Mouse (Mus musculus) urinary bladder, postnatal 0 days (tissue): ENCODE data around the gene Sp8. TPM values are rescaled to one million over a fixed set of nuclear protein-coding genes. Genes with fewer than 3 reads are reported as not detected.

Experiments
- polyA plus RNA-seq: library from polyadenylated mRNA; unstranded; fragments of >200 nt; fragmentation: Nextera tagmentation; extraction: Ambion mirVana; gene quantifications from 2 replicates; pipeline ENCODE4 v1.2.1, GENCODE M21; 2015

The Sp8 gene
- 0.04 TPM in 1 of 2 replicates, not detected in the other for polyA plus RNA-seq

DNA sequence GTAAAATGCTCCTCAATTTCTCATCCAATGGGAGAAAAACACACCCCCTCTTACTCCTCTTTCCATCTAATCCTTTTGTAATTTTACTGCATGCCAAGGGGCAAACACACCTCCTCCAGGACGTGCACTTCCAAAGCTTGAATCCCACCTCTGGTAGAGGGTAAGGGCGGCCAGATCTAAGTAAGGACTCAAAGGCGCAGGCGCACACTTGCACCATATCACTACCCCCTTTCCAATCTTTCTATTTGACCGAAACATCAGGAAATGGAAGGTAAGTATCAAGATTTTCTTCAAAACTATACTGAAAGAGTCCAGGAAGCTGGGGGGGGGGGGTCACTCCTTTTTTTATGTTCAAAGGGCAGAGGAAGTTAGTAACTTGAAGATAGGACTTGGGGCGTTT, at the start of gene Sp8:
TSS of gene Sp8 (plus strand) at position 109 of the 400 bp plus-strand sequence.

Other genes starting within 250 kb of the Sp8 start
- gene Abcb5, start 120.1 kb downstream of the Sp8 start, polyA plus RNA-seq, result not detected in 2 replicates